Mouse (Mus musculus) gastrocnemius, adult 8-10 months (tissue): ENCODE measurements around the gene Max. TPM values are rescaled to one million over a fixed set of nuclear protein-coding genes. Genes with fewer than 3 reads are reported as not detected.

Experiments used
- DNase-seq, 2 experiments: peaks; one replicate each; pipeline ENCODE4 v3.0.0; 2022; ENCODE audit warnings: low spot score in 2 of 2
- total RNA-seq, 4 experiments: library from RNA; stranded (reverse); gene quantifications; 2 replicates each; pipeline ENCODE4 v1.2.4; 2022

Max gene
- 10 to 100 TPM; 27.0 to 40.6 (median 31.6) TPM for total RNA-seq

DNA sequence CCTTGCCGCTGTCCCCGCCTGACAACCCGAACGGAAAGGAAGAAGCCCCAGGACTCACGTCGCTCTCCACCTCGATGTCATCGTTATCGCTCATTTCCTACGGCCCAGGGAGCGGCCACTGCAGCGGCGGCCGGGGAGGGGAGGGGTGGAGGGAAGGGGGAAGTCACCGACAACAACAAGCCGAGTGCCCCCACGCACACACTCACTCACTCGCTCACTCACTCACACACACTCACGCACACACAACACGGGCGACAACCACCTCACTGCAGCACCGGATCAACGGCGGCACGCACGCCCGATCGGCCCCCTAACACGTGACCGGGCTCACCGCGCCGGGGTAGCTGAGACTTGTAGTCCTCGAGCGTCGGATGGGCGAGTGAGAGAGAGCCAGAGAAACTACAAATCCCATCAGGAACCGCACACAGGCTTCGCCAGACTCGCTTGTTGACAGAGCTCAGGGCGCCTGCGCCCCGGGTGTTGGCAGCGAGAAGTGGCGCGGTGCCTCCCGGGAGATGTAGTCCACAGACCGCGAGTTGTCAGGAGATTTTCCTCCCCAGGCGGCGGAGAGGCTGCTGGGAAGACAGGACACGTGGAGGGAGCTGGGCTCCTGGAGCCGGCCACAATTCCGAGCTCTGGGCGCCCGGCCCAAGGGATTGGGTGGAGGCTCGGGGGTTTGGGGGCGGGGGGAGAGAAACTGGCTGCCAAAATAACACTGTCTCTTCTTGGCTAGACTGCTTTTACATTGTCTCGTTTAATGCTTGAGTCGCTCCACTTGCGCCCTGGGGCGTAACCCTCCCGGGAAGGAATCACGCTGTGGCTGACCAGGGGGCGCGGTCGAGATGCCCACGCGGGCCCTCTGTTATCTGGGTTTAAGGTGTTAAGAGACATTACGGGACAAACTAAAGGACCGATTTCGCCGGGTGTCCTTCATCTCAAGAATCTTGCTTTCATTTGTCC, at the start of gene Max:
Gene Max (minus strand): TSS at position 270 of the 960 bp plus-strand sequence.
- peak; percentile 99 for DNase-seq

DNA sequence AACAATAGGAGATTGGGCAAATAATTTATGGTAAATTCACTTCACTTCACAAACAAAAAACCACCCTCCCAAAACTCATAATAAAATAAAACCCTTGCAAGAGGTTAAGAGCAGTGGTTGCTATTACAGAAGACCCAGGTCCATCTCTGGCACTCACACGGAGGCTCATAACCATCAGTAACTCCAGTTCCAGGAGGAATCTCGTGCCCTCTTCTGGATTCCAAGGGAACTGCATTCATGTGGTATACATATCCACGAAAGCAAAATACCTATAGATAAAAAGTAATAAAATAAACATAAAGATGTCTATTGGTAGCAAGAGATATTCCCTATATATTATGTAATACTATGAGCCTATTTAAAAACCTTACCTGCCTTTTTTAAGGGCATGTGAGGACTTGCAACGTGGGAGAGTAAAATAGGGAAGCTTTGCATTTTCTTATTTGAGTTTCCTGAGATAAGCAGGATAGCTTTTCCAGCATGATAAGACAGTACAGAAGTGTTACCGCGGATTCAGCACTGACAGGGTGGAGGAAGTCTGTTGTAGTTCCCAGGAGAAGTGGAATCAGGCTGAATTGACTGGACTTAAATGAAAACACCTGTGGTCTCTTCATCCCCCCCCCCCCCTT, 49.2 kb upstream of the Max start:
- DNase-seq: no peak

DNA sequence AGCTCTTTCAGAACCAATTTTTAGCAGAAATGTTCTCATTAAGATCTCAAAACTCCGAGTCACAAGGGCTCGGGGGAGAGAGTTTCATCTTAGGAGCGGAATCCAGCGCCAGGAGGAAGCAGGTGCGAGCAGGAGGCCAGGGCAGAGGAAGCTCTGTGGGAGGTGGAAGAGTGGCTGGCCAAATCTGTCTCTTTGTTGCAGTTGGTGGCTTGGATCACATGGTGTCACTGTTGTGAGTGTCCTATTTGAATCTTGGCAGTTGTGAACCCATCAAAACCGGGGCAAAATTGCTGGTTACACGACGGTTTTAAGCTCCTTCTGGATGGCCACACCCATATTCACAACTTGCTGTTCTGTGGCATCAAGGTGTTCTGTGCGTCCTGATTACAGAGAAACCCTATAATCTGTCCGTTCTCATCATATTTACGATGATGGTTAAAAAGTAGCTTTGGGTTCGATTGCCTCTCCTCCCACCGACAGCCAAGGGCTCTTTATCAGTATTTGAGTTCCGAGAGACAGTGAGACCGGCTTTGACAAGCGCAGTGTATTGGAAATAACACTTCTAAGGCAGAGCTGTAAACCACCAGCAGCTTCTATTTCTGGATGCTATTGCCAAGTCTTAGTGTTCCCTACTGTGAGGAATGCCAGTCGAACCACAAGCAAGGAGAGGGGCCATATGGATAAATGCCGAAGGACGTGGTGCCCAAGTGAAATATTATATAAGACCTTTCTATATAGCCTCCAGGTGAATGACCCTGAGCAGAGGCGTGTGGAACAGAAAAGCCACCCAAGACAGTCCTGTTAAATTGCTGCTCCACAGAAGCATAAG, 47.4 kb upstream of the Max start:
- no peak for DNase-seq

DNA sequence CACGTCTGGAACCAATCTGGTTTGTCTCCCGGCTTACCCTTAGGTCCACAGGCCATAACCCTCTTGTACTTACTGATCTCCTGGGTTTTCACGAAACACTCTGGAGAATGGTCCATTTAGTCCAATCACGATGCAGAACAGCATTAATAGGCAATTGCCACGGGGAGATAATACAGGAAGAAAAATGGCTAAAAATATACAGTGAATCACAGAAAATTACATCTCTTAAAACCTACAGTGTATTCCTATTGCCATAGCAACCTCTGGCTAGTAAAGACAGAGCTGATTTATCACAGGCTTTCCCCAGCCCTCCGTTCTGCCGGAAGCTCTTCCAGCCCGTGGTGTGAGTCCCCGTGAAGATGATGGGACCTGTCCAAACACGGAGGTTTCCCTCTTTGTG, 42.9 kb upstream of the Max start:
- no peak for DNase-seq

DNA sequence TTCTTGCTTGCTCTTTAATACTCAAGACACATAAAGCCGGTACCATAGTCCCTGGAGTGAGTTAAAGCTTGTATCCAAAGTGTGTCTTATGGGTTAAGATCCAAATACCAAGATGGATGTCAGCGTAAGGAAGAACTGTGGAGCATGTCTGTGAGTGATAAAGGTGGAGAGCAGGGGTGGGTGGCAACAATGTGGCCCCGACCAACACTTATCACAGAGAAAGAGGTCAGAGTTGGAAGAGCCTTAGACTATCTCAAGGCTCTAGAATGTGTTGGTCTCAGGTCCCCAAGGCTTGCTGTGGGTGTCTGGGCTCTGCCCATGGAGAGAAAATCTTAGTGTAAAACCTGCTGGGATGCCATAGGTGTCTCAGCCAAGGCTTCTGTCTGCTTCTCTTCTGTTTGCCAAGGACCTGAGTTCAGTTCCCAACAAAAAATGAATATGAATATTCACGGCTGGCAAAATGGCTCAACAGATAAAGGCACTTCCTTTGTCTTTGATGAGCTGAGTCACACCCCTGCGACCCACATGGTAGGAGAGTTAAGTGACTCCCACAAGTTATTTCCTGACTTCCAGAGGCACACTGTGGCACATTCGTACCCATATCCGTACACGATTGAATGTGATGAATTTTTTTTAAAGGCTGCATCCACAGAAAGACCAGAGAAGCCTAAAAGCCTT, 40.7 kb upstream of the Max start:
- DNase-seq: no peak

DNA sequence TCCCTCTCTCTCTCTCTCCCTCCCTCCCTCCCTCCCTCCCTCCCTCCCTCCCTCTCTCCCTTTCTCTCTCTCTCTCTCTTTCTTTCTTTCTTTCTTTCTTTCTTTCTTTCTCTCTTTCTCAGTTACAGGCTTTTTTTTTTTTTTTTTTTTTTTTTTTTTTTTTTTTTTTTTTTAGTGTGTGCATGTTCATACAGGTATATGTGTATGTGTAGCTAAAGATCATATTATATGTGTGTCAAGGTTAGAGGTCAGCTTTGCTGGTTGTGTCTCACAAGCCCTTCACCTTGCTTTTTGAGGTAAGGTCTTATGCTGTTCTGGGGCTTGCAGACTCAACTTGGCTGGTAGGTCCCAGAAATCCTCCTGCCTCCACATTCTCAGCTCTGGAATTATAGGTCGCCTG, 39.3 kb upstream of the Max start:
- DNase-seq: no peak

DNA sequence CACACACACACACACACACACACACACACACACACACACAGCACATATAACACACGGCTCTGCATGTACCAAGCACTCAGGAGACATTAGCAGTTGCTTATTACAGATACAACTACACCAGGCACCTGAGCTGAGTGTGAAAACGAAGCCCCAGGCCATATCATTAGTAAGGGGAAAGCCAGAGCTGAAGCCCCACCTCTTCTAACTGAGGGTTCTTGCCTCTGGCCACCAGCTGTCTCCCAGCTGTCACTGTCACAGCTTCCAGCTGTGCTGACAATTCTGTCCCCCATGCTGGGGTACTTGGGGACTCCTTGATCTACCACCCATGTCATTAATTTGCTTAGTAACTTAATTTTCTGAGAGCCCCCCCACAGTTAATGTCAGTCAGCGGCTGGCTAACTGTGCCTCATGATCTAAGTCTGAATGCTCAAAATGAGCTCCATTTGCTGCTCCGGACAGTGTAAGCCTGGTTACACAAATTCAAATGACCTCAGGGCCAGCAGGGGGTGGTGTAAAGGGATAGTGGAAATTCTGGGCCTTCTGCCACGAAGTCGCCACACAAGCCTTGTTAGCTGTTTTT, 38.8 kb upstream of the Max start:
- no peak for DNase-seq

DNA sequence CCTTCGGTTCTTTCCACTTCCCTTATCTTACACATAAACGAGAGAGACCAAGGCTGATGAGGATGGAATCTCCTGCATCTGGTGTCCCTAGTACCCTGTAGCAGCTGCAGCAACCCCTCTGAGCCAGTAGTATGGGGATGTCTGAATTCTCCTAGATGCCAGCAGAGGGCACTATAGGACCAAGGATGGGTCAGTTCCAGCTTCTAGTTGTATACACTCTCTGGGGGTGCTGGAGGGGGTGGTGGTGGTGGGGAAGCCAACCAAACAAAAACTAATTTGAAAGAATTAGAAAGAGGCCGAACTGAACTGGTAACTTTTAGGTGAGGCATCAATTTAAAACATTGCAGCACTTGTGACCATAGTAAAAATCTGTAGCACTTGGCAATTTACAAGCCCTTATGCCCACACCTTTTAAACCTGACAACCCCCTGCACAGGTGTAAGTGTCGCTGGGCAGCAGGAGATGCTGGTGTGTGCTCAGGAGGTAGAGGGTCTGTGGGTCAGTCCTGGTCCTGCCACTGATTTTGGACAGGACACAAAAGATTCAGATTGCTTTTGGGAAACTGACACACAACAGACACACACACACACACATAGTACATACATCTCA, 38.2 kb upstream of the Max start:
- DNase-seq: peak; percentile 14 to 18

DNA sequence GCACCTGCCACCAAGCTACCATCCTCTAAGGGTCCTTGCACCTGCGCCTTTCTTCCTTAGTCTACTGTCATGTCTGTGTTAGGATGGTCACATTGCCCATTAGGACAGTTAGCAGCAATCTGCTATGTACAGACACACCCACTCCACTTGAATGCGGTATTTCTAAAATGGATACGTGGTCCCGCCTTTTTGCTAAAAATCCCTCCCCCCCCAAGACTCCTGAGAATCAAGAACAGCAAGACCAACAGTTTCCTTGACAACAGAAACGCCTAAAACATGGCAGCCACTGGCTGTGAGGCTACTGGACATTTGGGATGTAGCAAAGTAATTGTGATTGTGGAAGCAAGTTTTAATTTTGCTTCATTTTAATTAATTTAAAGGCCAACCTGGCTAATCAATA, 32.8 kb upstream of the Max start:
- no peak for DNase-seq

DNA sequence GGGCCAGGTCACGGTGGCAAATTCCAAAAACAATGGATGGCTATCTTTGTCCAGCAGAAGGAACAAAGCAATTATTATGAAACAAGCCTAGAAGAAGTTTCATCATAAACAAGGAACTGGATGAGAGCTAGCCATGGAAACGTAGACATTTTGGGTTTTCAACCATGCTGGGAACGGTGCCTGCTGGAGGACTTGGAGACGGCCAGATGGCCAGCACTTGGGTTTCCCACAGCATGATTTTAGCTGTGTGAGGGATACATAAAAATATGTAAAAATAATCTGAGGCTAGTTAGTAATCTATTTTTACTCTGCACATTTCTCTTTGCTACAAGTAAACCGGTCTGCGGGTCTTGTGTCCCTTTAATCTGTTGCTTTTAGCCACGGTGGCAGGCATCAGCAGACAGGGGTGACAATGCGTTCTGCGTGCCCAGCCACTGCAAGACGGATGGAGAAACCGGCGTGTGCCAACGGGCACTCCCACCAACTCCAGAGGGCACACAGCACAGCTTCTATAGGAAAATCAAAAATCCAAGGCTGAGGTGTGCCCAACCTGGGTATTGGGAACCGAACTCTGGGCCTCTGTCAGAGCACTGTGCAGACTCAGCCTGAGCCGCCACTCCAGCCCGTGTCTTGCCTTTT, 31.0 kb upstream of the Max start:
- DNase-seq: no peak

DNA sequence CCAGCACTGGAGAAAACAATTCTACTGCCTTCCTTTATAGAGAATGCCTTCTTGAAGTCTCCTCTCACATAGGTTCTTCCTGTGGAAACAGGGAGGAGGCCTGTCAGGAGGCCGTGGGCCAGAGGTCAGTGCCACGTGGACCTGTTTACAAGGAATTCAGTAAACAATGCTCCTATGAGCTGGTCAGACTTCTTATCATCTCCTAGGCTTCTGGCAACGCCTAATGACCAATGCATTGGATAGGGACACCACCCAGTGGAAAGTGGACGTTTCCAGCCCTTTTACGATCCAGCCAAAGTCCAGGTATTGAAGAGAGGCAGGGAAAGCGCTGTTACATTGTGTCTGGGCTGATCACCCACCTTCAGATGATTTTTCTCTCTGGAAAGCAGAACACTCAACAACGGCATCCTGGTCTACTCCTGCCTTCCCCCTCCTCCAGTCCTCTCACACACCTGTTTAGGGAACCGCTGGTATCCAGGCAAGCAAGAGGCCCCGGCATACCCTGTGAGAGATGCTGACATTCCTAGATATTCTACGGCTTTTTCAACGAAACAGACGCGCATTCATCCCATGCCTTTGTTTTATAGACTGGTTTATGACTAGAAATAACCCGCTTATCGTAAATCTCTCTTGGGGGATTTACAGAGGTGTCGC, 20.9 kb upstream of the Max start:
- no peak for DNase-seq

DNA sequence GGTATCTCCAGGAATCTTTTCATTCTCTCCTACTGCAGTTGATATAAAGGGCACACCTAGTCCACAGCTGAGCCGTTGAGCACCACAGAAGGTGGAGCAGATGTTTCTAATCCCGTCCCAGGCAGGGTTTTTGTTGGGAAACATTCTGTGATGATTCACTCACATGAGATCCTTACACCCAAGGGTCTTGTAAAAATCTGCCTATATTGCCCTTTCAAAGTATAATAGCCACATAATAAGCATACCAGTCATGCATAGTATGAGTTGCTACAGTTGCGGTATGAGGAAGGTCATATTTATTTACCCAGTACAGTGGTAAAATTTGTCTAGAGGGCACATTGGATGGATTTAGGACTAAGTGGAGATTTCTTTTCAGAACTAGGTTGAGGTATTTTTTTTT, 17.5 kb upstream of the Max start:
- DNase-seq: no peak

DNA sequence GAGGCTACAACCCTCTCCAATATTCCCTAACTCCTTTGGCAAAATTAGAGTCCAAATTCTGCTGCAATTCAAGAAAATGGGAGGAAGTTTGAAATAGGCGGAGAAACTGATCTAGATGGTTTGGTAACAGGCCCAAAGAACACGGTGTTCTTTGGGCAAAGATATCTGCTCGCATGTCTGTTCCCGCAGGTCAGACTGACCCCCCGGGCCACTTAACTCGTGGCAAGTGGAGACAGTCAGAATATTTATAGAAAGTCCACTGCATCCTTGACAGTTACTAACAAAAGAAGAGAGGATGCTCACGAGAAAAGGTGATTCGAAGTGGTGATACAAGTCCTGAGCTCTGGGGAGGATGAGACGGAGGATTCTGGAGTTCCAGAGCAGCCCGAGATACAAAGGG, 10.7 kb upstream of the Max start:
- no peak for DNase-seq

DNA sequence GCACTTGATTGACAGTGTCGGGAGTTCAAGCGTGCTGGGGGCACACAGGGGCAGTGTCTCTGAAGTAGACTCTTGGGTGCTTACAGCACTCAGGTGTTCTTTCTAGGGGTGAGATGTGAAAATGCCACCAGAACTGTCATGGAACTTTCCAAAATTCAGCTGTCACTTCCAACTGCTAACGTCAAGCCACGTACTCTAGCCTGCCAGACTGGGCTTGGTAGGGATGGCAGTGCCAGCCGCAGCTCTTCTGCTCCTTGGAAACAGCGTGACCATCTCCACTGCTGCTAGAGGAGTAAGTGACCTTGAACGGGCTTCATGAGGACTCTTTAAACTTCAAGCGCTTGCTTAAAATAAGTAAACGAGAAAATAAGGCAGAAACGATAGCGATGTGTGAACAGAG, 10.2 kb upstream of the Max start:
- DNase-seq: no peak

DNA sequence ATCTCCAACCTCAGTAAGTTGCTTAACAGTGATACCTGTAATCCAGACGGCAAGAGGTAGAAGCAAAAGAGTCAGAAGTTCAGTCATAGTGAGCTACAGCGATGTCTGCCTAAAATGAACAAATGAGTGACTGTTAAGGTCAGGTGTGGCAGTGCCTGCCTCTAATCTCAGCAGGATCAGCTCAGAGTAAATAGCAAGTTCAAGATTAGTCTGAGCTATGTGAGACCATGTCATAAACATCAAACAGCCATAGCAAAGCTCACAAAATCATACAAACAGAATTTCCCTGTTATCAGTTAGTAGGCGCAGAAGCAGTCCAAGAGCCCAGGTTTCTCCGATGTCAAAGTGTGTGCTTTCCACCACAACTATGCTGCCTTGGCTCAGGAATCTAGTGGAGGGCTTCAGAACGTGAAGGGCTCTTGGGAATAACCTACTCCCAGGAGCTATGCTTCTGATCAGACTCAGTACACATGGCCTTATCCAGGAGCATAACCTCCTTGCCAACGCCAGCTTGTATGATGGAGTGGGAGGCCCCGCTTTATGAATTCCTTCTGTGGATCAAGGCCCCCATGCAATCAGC, 9.7 kb upstream of the Max start:
- no peak for DNase-seq

DNA sequence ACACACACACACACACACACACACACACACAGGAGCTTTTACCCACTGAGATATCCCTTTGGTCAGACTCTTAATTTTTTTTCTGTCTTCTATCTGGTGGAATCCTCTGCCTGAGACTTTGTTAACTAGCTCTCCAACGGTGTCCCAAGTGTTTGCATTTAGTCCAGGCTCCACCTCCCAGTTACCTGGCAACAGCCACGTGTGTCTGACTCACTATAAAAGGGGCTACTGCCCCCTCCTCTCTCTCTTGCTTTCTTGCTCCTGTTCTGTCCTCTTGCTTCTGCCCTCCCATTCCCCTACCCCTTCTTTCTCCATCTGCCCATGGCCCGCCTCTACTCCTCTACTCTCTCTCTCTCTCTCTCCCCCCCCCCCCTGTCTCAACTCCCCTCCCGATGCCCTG, 3.9 kb upstream of the Max start:
- DNase-seq: no peak

DNA sequence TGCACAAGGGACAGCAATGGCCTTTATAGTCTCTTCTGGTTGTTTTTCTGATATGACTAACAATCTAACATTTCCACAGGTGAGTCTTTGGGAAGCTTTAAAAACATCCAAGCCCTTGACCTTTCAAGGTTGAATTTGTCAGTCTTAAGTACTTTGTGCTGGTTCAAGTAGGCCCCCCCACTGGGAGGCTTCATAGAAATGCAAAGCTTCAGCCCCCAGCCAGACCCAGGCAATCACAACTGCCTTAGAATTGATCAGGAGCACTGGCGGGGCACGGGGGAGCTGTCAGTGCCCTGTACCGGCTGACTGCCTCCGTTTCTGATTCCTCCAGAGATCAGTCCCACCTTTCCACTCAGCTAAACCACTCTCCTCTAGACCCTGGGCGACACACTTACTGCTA, 3.1 kb upstream of the Max start:
- DNase-seq: no peak

DNA sequence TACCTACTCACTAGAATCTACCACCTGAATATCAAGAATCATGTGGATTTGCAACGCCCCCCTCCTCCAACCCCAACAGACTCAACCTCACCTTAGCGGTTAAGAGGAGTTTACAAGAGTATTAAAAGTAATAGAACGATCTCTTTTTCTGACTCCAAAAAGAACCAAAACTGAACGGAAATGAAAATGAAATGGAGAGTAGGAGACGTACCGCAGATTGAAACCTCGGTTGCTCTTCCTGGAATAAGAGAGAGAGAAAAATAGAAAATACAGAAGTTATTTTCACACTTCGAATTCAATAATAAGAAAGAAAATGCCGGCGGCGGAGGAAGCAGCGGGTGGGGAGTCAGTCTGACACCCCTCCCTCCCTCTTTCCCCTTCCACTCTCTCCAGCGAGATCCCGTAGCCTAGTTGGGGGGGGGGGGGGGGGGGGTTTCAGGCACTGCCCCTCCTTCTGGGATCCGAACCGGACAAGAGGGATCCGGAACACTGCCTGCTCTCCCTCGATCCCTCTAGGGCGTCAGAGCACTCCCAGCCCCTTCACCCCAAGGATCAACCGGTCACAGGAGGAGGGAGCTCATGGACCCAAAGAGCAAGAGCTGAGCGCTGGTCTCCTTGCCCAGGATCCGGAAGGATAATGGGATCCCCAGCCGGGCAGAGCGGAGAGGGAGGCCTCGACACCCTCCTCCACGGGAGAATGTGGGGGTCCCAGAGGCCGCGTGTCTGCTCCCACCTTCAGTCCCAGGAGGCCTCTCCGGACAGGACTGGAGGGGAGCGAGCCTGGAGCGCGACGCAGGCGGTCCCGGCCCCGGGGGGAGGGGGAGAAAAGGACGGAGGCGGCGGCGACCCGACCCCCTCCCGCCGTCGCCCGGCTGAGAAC, 709 bp downstream of the Max start:
- peak in 1 of 2 experiments; percentile 24 for DNase-seq
